Mouse (Mus musculus) spleen, adult 2 months (tissue): ENCODE results near the gene Nploc4. TPM values are rescaled to one million over a fixed set of nuclear protein-coding genes. Genes with fewer than 3 reads are reported as not detected.
"Not testable (repeated sequence)": the region's sequence is repeated elsewhere in the genome, so short reads cannot be mapped to it uniquely, and the experiment has no call there.

ENCODE experiments used
- DNase-seq, 2 experiments: peaks; one replicate each; pipeline versions ENCODE4 v3.0.0 to v3.0.0-alpha.2; 2012 to 2021; ENCODE audit warnings: low spot score in 2 of 2, low read depth in 1 of 2
- H3K27ac ChIP-seq: fragments of 200-500 bp; 2 replicates; pipeline ENCODE4 v1.5.1; 2012; ENCODE audit warnings: low read length, inconsistent platforms; ENCODE audit not compliant: insufficient read depth
- H3K27me3 ChIP-seq: fragments of 200-500 bp; 2 replicates; pipeline ENCODE4 v1.6.1; 2012; ENCODE audit warnings: mild to moderate bottlenecking, moderate library complexity, low read length, inconsistent platforms; ENCODE audit not compliant: control insufficient read depth, insufficient read depth
- H3K36me3 ChIP-seq: fragments of 200-500 bp; 2 replicates; pipeline ENCODE4 v1.6.1; 2012; ENCODE audit warnings: mild to moderate bottlenecking, low read length, inconsistent platforms; ENCODE audit not compliant: control insufficient read depth, insufficient read depth
- H3K4me1 ChIP-seq: fragments of 200-500 bp; 2 replicates; pipeline ENCODE4 v1.6.1; 2011; ENCODE audit warnings: inconsistent platforms; ENCODE audit not compliant: control insufficient read depth, insufficient read depth, insufficient read length
- H3K4me3 ChIP-seq: fragments of 200-500 bp; 2 replicates; pipeline ENCODE4 v1.5.1; 2011; ENCODE audit warnings: mild to moderate bottlenecking, inconsistent platforms; ENCODE audit not compliant: insufficient read depth, insufficient read length; ENCODE audit errors: extremely low read depth
- CTCF ChIP-seq: fragments of 200-500 bp; IDR thresholded peaks from 2 replicates; pipeline ENCODE4 v1.5.1; 2011; ENCODE audit warnings: mild to moderate bottlenecking, inconsistent platforms; ENCODE audit not compliant: insufficient read depth, insufficient read length, insufficient replicate concordance; ENCODE audit errors: extremely low read depth
- POLR2A ChIP-seq: fragments of 200-500 bp; IDR thresholded peaks from 2 replicates; pipeline ENCODE4 v1.6.1; 2011; ENCODE audit warnings: low read depth, low read length, inconsistent platforms
- WGBS: fragments of 180-500 bp; shearing (Covaris S2); methylation state at CpG from one replicate; pipeline ENCODE4 v1.1.7; 2018; 5-methylcytosine and 5-hydroxymethylcytosine counted together
- polyA plus RNA-seq: library from polyadenylated mRNA; depleted of rRNA; stranded (reverse); fragments of >200 nt; gene quantifications from 2 replicates; pipeline ENCODE4 v1.2.3, GENCODE M21; 2012

Nploc4 gene
- polyA plus RNA-seq, 1 experiment = 25.3 TPM

- Histone ChIP-seq H3K36me3 (peaks cover 12% of the 10 kb centered on the region), H3K4me1 (no peaks in the 10 kb centered on the region; the same call in 1 of the 2 replicates), H3K27me3 (no peaks in the 10 kb centered on the region), H3K27ac (peak overlapping the region; percentile 93), H3K4me3 (peak overlapping the region; percentile 80)
- DNase-seq = peak; percentile 57 to 89
- WGBS = under 1% methylated on average over 63 of the region's 68 CpGs
- TF ChIP-seq CTCF = no peak
- no peak; the same call in 1 of the 2 replicates for TF ChIP-seq POLR2A
Measured at GRCm38 (mm10) chr11:120349986-120350702, 87.4 kb downstream of the Nploc4 start.

- Histone ChIP-seq H3K27ac (peak overlapping the region; percentile 93), H3K4me1 (no peaks in the 10 kb centered on the region; the same call in 1 of the 2 replicates), H3K4me3 (peak overlapping the region; percentile 80), H3K27me3 (no peaks in the 10 kb centered on the region), H3K36me3 (peaks cover 13% of the 10 kb centered on the region)
- DNase-seq = peak; percentile 26 to 41
- TF ChIP-seq CTCF = no peak
- no peak for TF ChIP-seq POLR2A
- under 1% methylated on average over 16 of the region's 16 CpGs for WGBS
Measured at GRCm38 (mm10) chr11:120349371-120349985, 88.0 kb downstream of the Nploc4 start.

GRCm38 (mm10) chr11:120348684-120349370 is 88.7 kb downstream of the Nploc4 start:
- H3K36me3 ChIP-seq = peaks cover 13% of the 10 kb centered on the region
- TF ChIP-seq POLR2A (peak; percentile 4; the same call in 1 of the 2 replicates), CTCF (no peak)
- no peaks in the 10 kb centered on the region for H3K27me3 ChIP-seq
- peak overlapping the region; percentile 93 for H3K27ac ChIP-seq
- peak overlapping the region; percentile 80 for H3K4me3 ChIP-seq
- WGBS = under 1% methylated on average over 44 of the region's 53 CpGs
- H3K4me1 ChIP-seq = no peaks in the 10 kb centered on the region; the same call in 1 of the 2 replicates
- peak in 1 of 2 experiments; percentile 42 for DNase-seq

- Histone ChIP-seq H3K27ac (peak within 1 kb of the TSS; percentile 98), H3K4me1 (no peaks in the 10 kb centered on the region; the same call in 1 of the 2 replicates), H3K27me3 (no peaks in the 10 kb centered on the region), H3K36me3 (peaks cover 13% of the 10 kb centered on the region), H3K4me3 (peak within 1 kb of the TSS; percentile 86)
- TF ChIP-seq POLR2A (peak; percentile 97), CTCF (no peak)
- DNase-seq = peak; percentile 83 to 86
- WGBS = 3% methylated on average over 84 of the region's 103 CpGs
Measured at GRCm38 (mm10) chr11:120347791-120348683, 89.5 kb downstream of the Nploc4 start, which contains the start of gene Actg1. Actg1 (minus strand) TSS chr11:120348542.

- peak overlapping the region; percentile 98 for H3K27ac ChIP-seq
- TF ChIP-seq POLR2A (no peak), CTCF (no peak)
- DNase-seq = peak in 1 of 2 experiments; percentile 31
- no peaks in the 10 kb centered on the region; the same call in 1 of the 2 replicates for H3K4me1 ChIP-seq
- H3K27me3 ChIP-seq = no peaks in the 10 kb centered on the region
- H3K36me3 ChIP-seq = peaks cover 13% of the 10 kb centered on the region
- peak overlapping the region; percentile 86 for H3K4me3 ChIP-seq
- whole genome bisulfite sequencing = 1% methylated on average over 10 of the region's 10 CpGs
Measured at GRCm38 (mm10) chr11:120347301-120347700, 90.2 kb downstream of the Nploc4 start.

- not testable (repeated sequence) for H3K27me3 ChIP-seq, H3K4me1 ChIP-seq, H3K27ac ChIP-seq, DNase-seq
- 37% methylated on average over 11 of the region's 13 CpGs for WGBS
- H3K36me3 ChIP-seq = peaks cover 13% of the 10 kb centered on the region
- H3K4me3 ChIP-seq = peak overlapping the region; percentile 56
Measured at GRCm38 (mm10) chr11:120346383-120347034, 91.0 kb downstream of the Nploc4 start.
